Mouse (Mus musculus) stomach, postnatal 0 days (tissue): ENCODE results near the gene Kcnma1.

Experiments used
- CTCF ChIP-seq: IDR thresholded peaks from 2 replicates; pipeline ENCODE4 v1.5.1; 2016; ENCODE audit warnings: antibody characterized with exemption, low read depth, mild to moderate bottlenecking, moderate library complexity
- EP300 ChIP-seq: optimal IDR thresholded peaks from 2 replicates; pipeline ENCODE3; 2016; ENCODE audit warnings: antibody characterized with exemption

DNA sequence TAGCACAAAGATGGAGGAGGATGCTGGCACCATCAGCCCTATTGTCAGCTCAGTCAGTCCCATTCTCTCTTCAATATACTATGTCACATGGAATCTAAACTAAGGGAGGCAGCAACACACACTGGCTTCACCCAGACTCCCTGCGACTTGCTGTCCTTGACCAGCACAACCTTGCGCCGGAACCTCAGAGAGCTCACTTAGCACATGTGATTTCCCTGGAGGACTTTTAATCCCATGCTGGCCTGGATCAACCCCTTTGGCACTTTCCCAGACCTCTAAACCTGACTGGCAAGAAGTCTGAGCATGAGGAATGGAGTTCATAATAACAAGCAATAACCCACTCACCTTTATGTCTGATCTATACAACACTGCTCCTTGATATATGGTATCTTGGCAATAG lies 280.1 kb downstream of the Kcnma1 start:
- no peak for TF ChIP-seq CTCF
- no peak for TF ChIP-seq EP300
